Mouse (Mus musculus) lung, adult 2 months (tissue): ENCODE results near the gene Myof. TPM values are rescaled to one million over a fixed set of nuclear protein-coding genes. Genes with fewer than 3 reads are reported as not detected.

Source experiments
- DNase-seq: peaks from one replicate; pipeline ENCODE4 v3.0.0; 2022
- H3K4me1 ChIP-seq: fragments of 200-500 bp; 2 replicates; pipeline ENCODE4 v1.6.1; 2011; ENCODE audit warnings: low read length; ENCODE audit not compliant: control insufficient read depth, insufficient read depth
- H3K4me3 ChIP-seq: fragments of 200-500 bp; replicated peaks from 2 replicates; pipeline ENCODE3; 2011; ENCODE audit warnings: low read depth, mild to moderate bottlenecking, control low read depth, low read length; ENCODE audit errors: extremely low read depth
- CTCF ChIP-seq: fragments of 200-500 bp; IDR thresholded peaks from 2 replicates; pipeline ENCODE4 v1.5.1; 2011; ENCODE audit warnings: mild to moderate bottlenecking, low read length, control low read depth; ENCODE audit not compliant: insufficient read depth
- POLR2A ChIP-seq: fragments of 200-500 bp; IDR thresholded peaks from 2 replicates; pipeline ENCODE4 v1.6.1; 2011; ENCODE audit warnings: low read depth, mild to moderate bottlenecking, control low read depth, low read length, borderline replicate concordance; ENCODE audit errors: extremely low read depth
- WGBS: fragments of 180-500 bp; shearing (Covaris S2); methylation state at CpG from one replicate; pipeline ENCODE4 v1.1.7; 2018; 5-methylcytosine and 5-hydroxymethylcytosine counted together
- polyA plus RNA-seq: library from polyadenylated mRNA; depleted of rRNA; stranded (reverse); fragments of >200 nt; gene quantifications from 2 replicates; pipeline ENCODE4 v1.2.3, GENCODE M21; 2012

The Myof gene
- polyA plus RNA-seq, 1 experiment: 51.8 TPM

DNA sequence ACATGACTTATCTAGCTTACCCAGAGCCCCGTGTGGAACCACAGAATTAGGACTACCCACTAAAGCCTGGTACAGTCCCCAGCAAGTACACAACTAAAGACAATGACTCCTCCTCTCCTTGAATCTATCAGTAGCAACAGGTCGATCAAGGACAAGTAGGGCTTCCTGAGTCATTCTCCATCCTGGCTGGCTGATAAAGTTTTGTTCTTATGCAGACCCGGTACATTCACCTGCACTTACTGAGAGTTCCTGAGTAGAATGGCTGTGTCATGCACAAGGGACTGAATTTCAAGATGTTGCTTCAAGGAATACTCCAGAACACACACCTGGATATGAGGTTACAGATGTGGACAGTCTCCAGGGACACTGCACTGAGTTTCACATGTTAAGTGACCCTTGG lies 1.8 kb upstream of the Myof start:
- TF ChIP-seq CTCF: no peak
- TF ChIP-seq POLR2A: no peak
- DNase-seq: no peak
- Histone ChIP-seq H3K4me3 (no peak overlapping the region), H3K4me1 (peaks cover 5% of the 10 kb centered on the region)
- WGBS: 87% methylated on average over 3 of the region's 3 CpGs

DNA sequence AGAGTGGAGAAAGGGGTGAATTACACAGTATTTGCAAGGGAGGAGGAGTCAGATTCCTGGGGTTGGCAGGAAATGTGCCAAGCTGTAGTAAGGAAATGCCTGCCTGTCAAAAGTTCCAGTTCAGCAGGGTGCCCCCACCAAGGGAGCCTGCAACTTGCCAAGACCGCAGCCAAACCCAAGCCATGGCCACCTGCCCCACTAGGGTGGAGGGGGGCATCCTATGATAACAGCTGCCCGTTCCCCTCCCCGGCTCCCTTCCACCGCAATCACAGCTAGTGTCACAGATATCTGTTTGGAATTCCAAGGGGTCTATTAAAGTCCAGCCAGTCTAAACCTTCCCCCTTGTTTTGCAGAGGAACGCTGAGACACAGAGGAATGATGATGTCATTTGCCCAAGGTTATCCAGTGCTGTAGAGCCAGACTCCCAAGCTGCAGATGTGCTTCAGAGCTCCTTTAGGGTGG lies 1.1 kb downstream of the Myof start:
- DNase-seq: peak; percentile 56
- TF ChIP-seq CTCF (no peak), POLR2A (no peak)
- peak overlapping the region; percentile 54 for H3K4me3 ChIP-seq
- H3K4me1 ChIP-seq: peaks cover 18% of the 10 kb centered on the region
- WGBS: 2% methylated on average over 5 of the region's 5 CpGs

DNA sequence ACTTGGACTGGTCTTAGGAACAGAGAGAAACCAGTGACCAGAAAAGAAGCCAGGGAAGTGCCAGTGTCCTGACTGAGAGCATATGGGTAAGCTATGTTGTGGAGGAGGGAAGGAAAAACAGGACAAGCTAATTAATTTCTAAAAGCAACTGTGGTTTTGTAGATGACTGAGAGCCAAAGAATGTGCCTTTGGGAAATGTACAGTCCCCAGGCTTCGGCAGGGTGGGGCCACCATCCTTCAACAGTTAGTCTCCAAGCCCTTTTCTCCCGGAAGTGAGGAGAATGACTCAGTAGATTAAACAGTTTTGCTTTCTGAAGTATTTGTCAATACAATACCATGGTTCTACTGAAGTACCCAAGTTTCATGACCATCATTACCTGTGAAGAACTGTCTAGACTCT lies 5.1 kb downstream of the Myof start:
- DNase-seq: no peak
- TF ChIP-seq CTCF: no peak
- no peak for TF ChIP-seq POLR2A
- Histone ChIP-seq H3K4me3 (no peak overlapping the region), H3K4me1 (peaks cover 23% of the 10 kb centered on the region)
- 26% methylated on average over 2 of the region's 2 CpGs for WGBS

DNA sequence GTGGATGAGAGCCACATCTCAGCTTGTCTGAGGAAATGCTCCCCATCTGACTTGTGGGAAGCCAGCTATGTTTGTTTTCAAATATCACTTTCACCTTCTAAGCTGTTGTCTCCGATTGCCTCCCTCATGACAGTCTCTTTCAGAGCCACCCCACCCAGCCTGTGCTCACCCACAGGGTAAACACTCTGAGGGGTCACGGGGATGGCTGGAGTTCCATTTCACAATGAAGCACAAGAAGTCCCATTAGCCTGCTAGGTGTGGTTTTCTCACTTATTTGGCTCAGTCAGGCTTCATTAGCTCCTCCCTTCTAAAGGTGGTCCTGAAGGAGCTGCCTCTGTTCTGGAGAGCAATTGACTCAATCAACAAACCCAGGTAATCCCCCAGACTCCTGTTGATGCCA lies 7.6 kb downstream of the Myof start:
- peaks cover 21% of the 10 kb centered on the region for H3K4me1 ChIP-seq
- no peak overlapping the region for H3K4me3 ChIP-seq
- 28% methylated on average over 2 of the region's 2 CpGs for WGBS
- DNase-seq: no peak
- TF ChIP-seq CTCF: no peak

DNA sequence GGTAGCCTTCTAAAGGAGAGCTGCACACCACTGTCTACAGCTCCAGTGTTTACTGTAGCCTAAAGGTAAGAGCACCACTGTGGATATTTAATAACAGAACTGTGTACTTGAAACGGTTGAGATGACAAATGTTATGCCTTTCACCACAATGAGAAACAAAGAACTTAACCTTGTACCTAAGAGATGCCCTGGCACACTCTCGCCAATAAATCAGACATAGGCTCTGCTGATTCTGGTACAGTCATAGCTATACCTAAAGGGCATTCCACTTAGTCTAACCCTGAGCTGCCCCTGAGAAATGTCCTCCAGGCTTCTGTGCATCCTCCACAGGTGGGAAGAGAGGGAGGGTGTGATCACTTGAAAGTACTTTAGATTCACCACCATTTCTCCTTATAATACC lies 8.7 kb downstream of the Myof start:
- Histone ChIP-seq H3K4me3 (no peak overlapping the region), H3K4me1 (peaks cover 24% of the 10 kb centered on the region)
- TF ChIP-seq POLR2A (no peak), CTCF (no peak)
- WGBS: 53% methylated on average over 2 of the region's 2 CpGs
- no peak for DNase-seq

DNA sequence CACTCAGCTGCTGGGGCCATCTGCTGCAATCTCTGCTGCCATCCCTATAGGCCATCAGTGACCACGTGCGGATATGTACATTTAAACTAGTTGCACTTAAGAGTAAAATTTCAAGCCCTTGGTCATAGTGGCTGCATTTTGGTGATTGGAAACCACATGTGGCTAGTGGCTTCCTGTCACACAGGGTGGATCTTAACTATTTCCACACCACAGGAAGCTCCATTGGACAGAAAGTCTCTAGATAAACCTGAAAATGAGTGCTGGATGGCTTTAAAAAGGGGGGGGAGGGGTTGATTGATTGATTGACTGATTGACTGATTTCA lies 9.7 kb downstream of the Myof start:
- TF ChIP-seq CTCF (no peak), POLR2A (no peak)
- H3K4me1 ChIP-seq: peaks cover 23% of the 10 kb centered on the region
- DNase-seq: no peak
- H3K4me3 ChIP-seq: no peak overlapping the region
- WGBS: 73% methylated on average over 2 of the region's 2 CpGs

DNA sequence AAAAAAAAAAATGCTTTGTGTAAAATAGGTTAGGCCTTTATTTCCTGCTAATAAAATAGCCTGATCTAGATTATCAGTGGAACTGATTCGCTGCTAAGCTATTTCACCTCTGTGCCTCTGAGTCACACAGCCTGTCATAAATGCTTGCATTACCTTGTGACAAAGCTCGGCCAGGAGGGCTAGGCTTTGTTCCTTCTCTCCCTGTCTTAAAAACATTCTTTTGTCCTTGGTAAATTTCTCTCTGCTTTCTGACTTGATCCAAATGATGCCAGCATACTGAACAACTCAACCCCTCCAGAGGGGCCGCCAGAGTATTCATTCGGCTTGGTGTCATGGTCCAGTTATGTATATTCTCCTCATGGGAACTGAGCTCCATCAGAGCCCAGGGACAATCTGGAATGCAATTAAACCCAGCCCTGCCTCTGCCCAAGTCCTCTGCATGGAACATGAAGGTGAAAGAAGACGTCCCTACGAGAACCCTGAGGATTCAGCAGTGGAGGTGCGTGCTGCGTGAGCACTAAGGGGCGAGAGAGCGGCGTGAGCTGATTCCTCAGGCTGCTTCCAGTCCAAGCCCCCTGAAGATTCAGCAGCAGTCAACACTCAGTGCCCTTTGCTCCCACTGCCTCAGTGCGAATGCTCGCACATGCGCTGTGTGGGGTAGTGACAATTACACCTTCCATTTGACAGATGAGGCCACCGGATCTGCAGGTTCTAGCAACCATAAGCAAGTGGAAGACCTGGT lies 10.2 kb downstream of the Myof start:
- WGBS: 77% methylated on average over 15 of the region's 15 CpGs
- peaks cover 25% of the 10 kb centered on the region for H3K4me1 ChIP-seq
- DNase-seq: no peak
- TF ChIP-seq POLR2A (no peak), CTCF (no peak)
- no peak overlapping the region for H3K4me3 ChIP-seq

DNA sequence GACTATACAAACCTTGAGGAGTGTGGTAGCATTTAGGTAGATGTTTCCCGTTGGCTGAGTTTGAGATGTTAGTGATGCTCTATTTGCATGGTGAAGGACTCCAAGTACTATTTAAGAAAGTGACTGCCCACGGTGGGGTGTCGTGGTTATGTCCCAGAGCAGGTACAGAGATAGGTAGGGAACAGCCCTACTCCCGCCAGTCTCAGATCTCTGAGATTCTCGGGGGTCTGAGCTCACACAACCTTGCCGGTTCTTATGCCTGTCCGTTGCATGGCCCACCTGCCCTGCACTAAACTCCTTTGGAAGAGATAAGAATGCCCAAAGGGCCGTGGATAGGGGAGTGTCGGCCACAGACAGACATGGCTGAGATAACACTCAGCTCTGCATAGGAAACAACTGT lies 12.2 kb downstream of the Myof start:
- TF ChIP-seq CTCF (no peak), POLR2A (no peak)
- Histone ChIP-seq H3K4me1 (peaks cover 29% of the 10 kb centered on the region), H3K4me3 (no peak overlapping the region)
- no peak for DNase-seq
- WGBS: 66% methylated on average over 9 of the region's 9 CpGs

DNA sequence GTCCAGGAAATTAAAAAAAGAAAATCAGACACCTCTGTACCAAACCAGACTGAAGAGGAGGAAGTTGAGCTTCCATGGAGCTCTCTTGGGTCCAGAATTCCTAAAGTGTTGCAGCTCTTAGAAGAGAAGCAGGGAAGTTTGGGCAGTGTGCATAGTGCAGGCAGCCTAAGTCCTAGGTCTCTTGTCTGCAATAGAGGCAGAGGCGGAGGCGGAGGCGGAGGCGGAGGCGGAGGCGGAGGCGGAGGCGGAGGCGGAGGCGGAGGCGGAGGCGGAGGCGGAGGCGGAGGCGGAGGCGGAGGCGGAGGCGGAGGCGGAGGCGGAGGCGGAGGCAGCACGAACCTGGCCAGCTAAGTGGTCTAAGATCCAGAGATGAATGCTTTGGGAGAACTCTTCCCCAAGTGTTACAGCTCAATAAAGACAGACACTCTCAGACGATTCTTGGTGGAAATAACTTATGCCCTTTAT lies 12.7 kb downstream of the Myof start:
- no peak for DNase-seq
- under 1% methylated on average over 23 of the region's 23 CpGs for WGBS
- no peak overlapping the region for H3K4me3 ChIP-seq
- peaks cover 33% of the 10 kb centered on the region for H3K4me1 ChIP-seq
- no peak for TF ChIP-seq CTCF
- TF ChIP-seq POLR2A: peak; percentile 44; the same call in 1 of the 2 replicates

DNA sequence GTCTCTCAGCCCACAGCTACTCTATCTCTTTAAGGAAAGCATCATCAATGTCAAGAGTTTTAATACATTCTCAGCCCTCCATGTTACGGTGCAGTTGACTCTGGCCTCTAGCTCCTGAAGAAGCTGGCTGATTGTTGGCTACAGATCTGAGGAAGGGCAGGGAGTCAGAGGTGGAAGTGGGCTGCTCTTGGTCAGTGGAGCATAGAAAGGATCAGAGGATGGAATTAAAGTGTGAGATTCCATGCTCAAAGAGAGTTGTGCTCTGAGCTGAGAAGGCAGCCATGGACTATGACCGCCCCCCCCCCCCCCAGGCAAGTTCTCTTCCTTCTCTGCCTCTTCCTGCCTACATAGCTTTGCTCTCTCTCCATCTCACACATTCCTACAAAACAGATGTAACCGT lies 13.5 kb downstream of the Myof start:
- no peak for DNase-seq
- Histone ChIP-seq H3K4me1 (peaks cover 31% of the 10 kb centered on the region), H3K4me3 (no peak overlapping the region)
- TF ChIP-seq POLR2A: no peak
- TF ChIP-seq CTCF: no peak
- WGBS: 31% methylated on average over 3 of the region's 3 CpGs
